Mouse (Mus musculus) neutrophil, adult 65 days (primary cell): ENCODE data around the gene Olfr891. TPM values are rescaled to one million over a fixed set of nuclear protein-coding genes. Genes with fewer than 3 reads are reported as not detected.

Source experiments
- total RNA-seq: library from RNA; stranded (reverse); gene quantifications from 2 replicates; pipeline ENCODE4 v1.2.4, GENCODE M21; 2023

The Olfr891 gene
- not detected in 2 replicates for total RNA-seq

DNA sequence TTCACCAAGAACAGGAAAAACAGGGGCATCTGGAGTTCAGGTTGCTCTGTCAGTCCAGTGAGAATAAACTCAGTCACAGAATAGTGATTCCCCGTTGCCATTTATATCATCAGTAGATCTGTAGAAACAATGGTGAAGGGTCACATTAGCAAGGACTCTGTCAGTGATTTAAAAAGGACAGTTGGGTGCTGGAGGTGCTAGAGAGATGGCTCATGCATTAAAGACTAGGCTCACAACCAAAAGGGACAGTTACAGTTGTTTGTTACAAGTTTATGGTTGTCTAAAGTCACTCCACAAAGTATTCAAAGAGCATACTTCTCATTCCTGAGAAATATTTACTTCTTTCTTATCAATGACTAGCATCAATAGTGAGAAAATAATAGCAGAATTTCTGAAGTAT is at the start of gene Olfr891:
Gene Olfr891 (minus strand): TSS at position 101 of the 400 bp plus-strand sequence.

GRCm38 (mm10) chr9:38217755-38218154 is 37.1 kb upstream of the Olfr891 start, which contains the start of gene Olfr894:
Olfr894 (plus strand) TSS chr9:38218055.

DNA sequence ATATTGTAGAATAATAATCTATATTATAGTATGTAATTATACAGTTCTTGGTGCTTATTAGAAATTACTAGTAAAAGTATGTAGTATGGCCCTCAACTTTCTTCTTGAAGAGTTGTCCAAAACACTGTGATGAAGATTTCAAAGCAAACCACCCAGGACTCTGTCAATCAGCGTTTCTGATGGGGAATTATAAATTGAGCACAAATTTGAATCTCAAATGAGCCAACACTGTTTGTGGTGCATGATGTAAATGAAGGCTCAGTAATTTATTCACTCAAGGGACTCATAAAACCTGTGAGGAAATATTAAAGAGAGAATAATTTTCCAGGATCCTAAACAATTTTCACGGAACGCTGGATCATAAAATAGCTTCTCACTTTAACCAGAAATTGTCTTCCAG is 27.4 kb upstream of the Olfr891 start, which contains the start of gene Olfr893:
Gene Olfr893 (plus strand): TSS at position 301 of the 400 bp plus-strand sequence.

DNA sequence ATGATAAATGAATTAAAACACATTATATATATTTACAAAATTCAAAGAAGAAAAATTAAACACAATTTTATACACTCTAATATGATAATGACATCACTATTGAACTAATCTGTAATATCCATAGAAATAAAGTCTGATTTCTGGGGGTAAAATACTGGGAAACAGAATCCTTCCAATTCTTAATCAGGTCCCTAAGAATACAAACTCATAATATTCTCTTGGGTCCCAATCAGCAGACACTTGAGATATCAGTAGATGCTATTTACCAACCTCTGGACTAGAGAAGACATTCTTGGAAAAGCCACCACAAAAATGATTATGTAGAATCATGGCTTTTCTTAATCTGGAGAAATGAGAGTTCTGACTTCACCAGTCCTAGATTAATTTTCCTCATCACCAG is 38.4 kb downstream of the Olfr891 start, which contains the start of gene Olfr890:
Gene Olfr890 (plus strand): TSS at position 301 of the 400 bp plus-strand sequence.

Other genes starting within 250 kb of the Olfr891 start
- not detected in 2 replicates for gene Olfr881, start 189.0 kb downstream of the Olfr891 start, total RNA-seq
- gene Olfr883, start 155.0 kb downstream of the Olfr891 start, total RNA-seq = not detected in 2 replicates
- not detected in 2 replicates for gene Olfr884, start 134.3 kb downstream of the Olfr891 start, total RNA-seq
- gene Olfr885, start 119.5 kb downstream of the Olfr891 start, total RNA-seq = not detected in 2 replicates
- gene Olfr887, start 96.7 kb downstream of the Olfr891 start, total RNA-seq = not detected in 2 replicates
- not detected in 2 replicates for gene Olfr888, start 72.7 kb downstream of the Olfr891 start, total RNA-seq
- gene Olfr889, start 65.6 kb downstream of the Olfr891 start, total RNA-seq = not detected in 2 replicates
- not detected in 2 replicates for gene Olfr890, start 38.3 kb downstream of the Olfr891 start, total RNA-seq
- not detected in 2 replicates for gene Olfr893, start 27.5 kb upstream of the Olfr891 start, total RNA-seq
- not detected in 2 replicates for gene Olfr894, start 37.2 kb upstream of the Olfr891 start, total RNA-seq
- gene Olfr143, start 72.0 kb upstream of the Olfr891 start, total RNA-seq = not detected in 2 replicates
- not detected in 2 replicates for gene Olfr895, start 87.0 kb upstream of the Olfr891 start, total RNA-seq
- gene Olfr896-ps1, start 110.3 kb upstream of the Olfr891 start, total RNA-seq = not detected in 2 replicates
- not detected in 2 replicates for gene Olfr25, start 148.2 kb upstream of the Olfr891 start, total RNA-seq
- not detected in 2 replicates for gene Olfr898, start 167.6 kb upstream of the Olfr891 start, total RNA-seq
- gene Olfr250, start 186.1 kb upstream of the Olfr891 start, total RNA-seq = not detected in 2 replicates
- not detected in 2 replicates for gene Olfr251, start 196.3 kb upstream of the Olfr891 start, total RNA-seq
- not detected in 2 replicates for gene Olfr147, start 220.9 kb upstream of the Olfr891 start, total RNA-seq
- not detected in 2 replicates for gene Olfr901, start 248.6 kb upstream of the Olfr891 start, total RNA-seq